Mouse (Mus musculus) neural tube, embryonic 12.5 days (tissue): Measurements from ENCODE around the gene Dnase1l3. TPM values are rescaled to one million over a fixed set of nuclear protein-coding genes. Genes with fewer than 3 reads are reported as not detected.

Experiments used
- ATAC-seq: fragments of 200-750 bp; cut with Nextera tagmentation; 2 replicates; pipeline ENCODE4 v1.8.0; 2017; ENCODE audit warnings: low read depth, mild to moderate bottlenecking, moderate TSS enrichment, moderate library complexity; ENCODE audit not compliant: low FRiP score
- H3K27ac ChIP-seq: fragments of 300-500 bp; sonication (generic); 2 replicates; pipeline ENCODE4 v1.5.1; 2016
- H3K27me3 ChIP-seq: fragments of 300-500 bp; sonication (generic); replicated peaks from 2 replicates; pipeline ENCODE4 v1.6.1; 2016; ENCODE audit warnings: mild to moderate bottlenecking
- H3K36me3 ChIP-seq: fragments of 300-500 bp; sonication (generic); 2 replicates; pipeline ENCODE4 v1.6.1; 2016; ENCODE audit warnings: mild to moderate bottlenecking
- H3K4me1 ChIP-seq: fragments of 300-500 bp; sonication (generic); 2 replicates; pipeline ENCODE4 v1.6.1; 2016
- H3K4me2 ChIP-seq: fragments of 300-500 bp; sonication (generic); replicated peaks from 2 replicates; pipeline ENCODE4 v1.6.1; 2016; ENCODE audit warnings: mild to moderate bottlenecking
- H3K4me3 ChIP-seq: fragments of 300-500 bp; sonication (generic); 2 replicates; pipeline ENCODE4 v1.5.1; 2016
- H3K9ac ChIP-seq: fragments of 300-500 bp; sonication (generic); 2 replicates; pipeline ENCODE4 v1.6.1; 2016; ENCODE audit warnings: mild to moderate bottlenecking
- H3K9me3 ChIP-seq: fragments of 300-500 bp; sonication (generic); 2 replicates; pipeline ENCODE4 v1.6.1; 2016; ENCODE audit warnings: mild to moderate bottlenecking
- WGBS: fragments of 180-500 bp; shearing (Covaris S2); methylation state at CpG from one replicate; pipeline ENCODE4 v1.1.7; 2016; 5-methylcytosine and 5-hydroxymethylcytosine counted together
- polyA plus RNA-seq: library from polyadenylated mRNA; unstranded; fragments of >200 nt; fragmentation: Nextera tagmentation; extraction: Ambion mirVana; gene quantifications from 2 replicates; pipeline ENCODE4 v1.2.1, GENCODE M21; 2016

Gene Dnase1l3
- polyA plus RNA-seq, 1 experiment from 2014 or later: 0.15 TPM

DNA sequence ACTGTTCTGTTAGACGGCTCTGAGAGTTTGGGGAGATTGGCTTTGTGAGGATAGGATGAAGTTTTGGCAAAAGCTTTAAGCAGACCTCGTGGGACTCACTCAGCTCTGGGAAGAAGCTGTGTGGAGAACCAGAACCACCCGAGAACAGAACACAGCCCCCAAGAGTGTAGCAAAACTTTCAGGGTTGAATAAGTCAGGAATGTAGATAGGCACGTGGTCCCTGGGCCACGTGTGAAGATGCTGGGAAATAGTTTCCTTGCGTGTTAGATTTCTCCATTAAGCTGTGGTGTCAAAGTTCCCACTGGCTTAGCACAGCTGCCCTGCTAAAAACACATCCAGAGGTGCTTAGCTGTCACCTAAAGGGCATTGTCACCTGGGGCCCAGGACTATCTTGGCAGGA, 2.2 kb downstream of the Dnase1l3 start:
- Histone ChIP-seq H3K4me2 (no peak overlapping the region), H3K9ac (no peak overlapping the region), H3K27ac (no peak overlapping the region), H3K4me3 (no peak overlapping the region), H3K9me3 (no peaks in the 10 kb centered on the region), H3K36me3 (no peaks in the 10 kb centered on the region), H3K4me1 (no peaks in the 10 kb centered on the region), H3K27me3 (no peaks in the 10 kb centered on the region)
- no peak for ATAC-seq
- 70% methylated on average over 6 of the region's 6 CpGs for WGBS

DNA sequence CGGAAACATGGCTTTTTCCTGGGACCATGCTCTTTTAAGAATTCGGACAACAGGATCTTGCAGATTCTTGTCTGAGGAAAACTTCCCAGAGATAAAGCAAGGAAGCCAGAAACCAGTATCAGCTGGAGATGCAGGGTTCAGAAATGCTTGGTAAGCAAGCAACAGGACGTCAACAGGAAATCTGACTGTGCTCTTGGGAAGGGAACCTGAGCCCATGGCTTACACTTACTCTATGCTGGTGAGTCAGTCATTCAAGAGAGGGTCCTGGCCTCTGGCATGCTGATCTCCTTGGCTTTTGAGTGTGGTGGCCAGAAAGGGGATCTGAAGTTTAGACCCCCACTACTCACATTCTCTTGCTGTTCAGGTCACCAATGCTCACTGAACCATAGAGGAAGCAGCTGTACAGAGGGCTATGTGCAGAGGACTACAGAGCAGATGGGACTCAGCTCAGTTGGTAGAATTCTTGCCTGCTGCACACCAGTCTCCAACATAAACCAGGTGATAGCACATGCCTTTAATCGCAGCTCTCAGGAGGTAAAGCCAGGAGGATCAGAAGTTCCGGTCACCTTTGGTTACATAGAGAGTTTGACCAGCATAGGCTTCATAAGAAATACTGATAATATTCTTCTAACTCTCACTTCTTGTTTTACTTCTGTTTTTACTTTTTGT, 3.1 kb downstream of the Dnase1l3 start:
- H3K4me3 ChIP-seq: no peak overlapping the region
- H3K9ac ChIP-seq: no peak overlapping the region
- H3K9me3 ChIP-seq: no peaks in the 10 kb centered on the region
- H3K27ac ChIP-seq: no peak overlapping the region
- H3K36me3 ChIP-seq: no peaks in the 10 kb centered on the region
- WGBS: 80% methylated on average over 5 of the region's 5 CpGs
- ATAC-seq: no peak
- no peak overlapping the region for H3K4me2 ChIP-seq
- H3K27me3 ChIP-seq: no peaks in the 10 kb centered on the region
- no peaks in the 10 kb centered on the region for H3K4me1 ChIP-seq

DNA sequence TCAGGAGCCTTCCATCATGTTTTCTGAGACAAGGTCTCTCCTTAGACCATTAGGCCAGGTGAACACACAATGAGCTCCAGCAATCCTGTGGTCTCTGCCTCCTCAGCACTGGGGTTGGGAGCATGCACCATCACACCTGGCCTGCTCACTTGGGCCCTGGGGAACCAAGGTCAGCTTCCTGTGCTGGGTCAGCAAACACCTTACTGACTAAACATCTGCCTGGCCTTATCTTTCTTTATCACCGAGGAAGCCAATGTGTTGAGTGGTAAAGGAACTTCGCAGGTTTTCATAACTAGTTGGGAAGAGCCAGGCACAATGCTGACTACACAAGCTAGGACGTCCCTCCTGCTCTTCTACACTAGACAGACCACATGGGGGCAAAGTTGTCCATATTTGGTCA, 4.4 kb downstream of the Dnase1l3 start:
- H3K4me2 ChIP-seq: no peak overlapping the region
- H3K9me3 ChIP-seq: no peaks in the 10 kb centered on the region
- 78% methylated on average over 3 of the region's 3 CpGs for WGBS
- H3K27ac ChIP-seq: no peak overlapping the region
- H3K27me3 ChIP-seq: no peaks in the 10 kb centered on the region
- no peak for ATAC-seq
- H3K9ac ChIP-seq: no peak overlapping the region
- H3K4me1 ChIP-seq: no peaks in the 10 kb centered on the region
- H3K4me3 ChIP-seq: no peak overlapping the region
- no peaks in the 10 kb centered on the region for H3K36me3 ChIP-seq

DNA sequence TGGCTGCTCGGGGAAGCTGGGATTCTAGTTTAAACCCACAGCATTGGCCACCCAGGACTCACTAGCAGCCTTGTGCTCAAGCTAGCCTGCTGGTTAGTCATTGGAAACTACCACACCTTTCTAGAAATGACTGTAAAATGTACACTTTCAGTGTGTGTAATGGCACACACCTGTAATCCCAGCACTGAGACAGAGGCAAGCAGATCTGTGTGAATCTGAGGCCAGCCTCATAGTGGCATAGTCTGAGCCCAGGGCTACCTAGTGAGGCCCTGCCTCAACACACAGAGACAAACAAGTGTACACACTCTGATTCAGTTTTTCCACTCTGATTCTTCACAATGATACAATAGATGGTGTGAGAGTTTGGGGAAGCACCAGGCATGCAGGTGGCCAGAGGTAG, 5.0 kb downstream of the Dnase1l3 start:
- Histone ChIP-seq H3K9ac (no peak overlapping the region), H3K9me3 (no peaks in the 10 kb centered on the region), H3K4me2 (no peak overlapping the region), H3K27ac (no peak overlapping the region), H3K4me1 (no peaks in the 10 kb centered on the region), H3K4me3 (no peak overlapping the region), H3K36me3 (no peaks in the 10 kb centered on the region), H3K27me3 (no peaks in the 10 kb centered on the region)
- 56% methylated on average over 1 of the region's 1 CpGs for WGBS
- ATAC-seq: no peak

DNA sequence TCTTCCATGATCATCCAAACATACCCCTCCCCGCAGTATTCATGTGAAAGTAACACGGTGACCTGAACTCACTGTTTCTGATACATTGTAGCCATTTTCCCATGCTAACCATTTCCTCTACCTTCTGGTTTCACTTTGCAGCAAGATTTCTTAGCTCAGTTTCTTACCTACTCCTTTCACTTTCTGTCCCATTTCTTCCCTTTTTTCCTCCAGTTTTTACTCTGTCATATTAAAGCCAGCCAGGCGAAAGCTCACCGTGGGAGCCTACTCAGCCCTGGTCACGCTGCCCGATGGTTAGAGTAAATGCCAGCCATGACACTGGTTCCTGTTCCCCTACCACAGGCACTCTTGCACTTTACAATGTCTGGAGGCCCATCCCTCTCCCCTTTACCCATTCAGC, 7.5 kb downstream of the Dnase1l3 start:
- 91% methylated on average over 6 of the region's 6 CpGs for WGBS
- no peaks in the 10 kb centered on the region for H3K4me1 ChIP-seq
- ATAC-seq: no peak

DNA sequence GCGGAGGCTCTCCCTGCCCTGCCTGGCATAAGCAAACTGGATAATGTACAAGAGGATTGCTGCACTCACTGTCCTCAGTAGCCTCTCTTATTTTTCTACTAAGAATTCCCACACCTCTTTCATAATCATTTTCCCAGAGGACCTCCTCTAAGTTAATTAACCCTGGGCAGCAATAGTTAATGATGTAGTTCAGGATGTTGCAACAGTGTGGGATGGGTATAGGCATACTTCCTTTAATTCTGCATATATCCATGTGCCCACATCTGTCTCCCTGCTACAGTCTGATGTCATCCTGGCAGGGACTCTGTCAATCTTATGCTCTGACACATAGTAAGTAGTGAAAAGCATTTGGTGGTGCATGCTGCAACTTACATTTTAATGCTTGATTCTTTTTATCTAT, 13.1 kb downstream of the Dnase1l3 start:
- WGBS: 96% methylated on average over 1 of the region's 1 CpGs
- Histone ChIP-seq H3K9ac (no peak overlapping the region), H3K9me3 (no peaks in the 10 kb centered on the region), H3K27me3 (no peaks in the 10 kb centered on the region), H3K4me2 (no peak overlapping the region), H3K4me3 (no peak overlapping the region), H3K4me1 (no peaks in the 10 kb centered on the region), H3K36me3 (no peaks in the 10 kb centered on the region), H3K27ac (no peak overlapping the region)
- ATAC-seq: no peak

More for the DNA sequence above, 7.5 kb downstream of the Dnase1l3 start:
- no peak overlapping the region for H3K9ac ChIP-seq
- H3K27ac ChIP-seq: no peak overlapping the region
- H3K9me3 ChIP-seq: no peaks in the 10 kb centered on the region
- no peak overlapping the region for H3K4me3 ChIP-seq
- no peaks in the 10 kb centered on the region for H3K36me3 ChIP-seq
- H3K4me2 ChIP-seq: no peak overlapping the region
- H3K27me3 ChIP-seq: no peaks in the 10 kb centered on the region

DNA sequence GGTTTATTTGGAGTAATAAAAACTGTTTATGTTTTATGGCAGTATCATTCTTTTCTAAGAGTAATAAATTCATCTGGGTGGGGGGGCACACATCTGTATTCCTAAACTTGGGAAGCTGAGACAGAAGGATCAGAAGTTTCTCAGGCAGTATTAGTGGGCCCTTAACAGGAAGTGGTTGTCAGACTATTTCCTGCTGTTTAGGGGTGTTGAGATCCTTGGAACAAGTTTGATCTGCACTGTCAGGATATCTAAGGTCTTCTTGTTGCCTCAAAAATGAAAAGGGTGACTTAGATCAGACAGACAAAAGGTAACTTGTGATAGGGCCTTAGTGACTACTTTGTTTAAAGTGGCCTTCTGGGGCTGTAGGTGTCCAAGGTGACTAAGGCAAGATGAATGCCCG, 16.2 kb downstream of the Dnase1l3 start:
- 86% methylated on average over 1 of the region's 1 CpGs for WGBS

DNA sequence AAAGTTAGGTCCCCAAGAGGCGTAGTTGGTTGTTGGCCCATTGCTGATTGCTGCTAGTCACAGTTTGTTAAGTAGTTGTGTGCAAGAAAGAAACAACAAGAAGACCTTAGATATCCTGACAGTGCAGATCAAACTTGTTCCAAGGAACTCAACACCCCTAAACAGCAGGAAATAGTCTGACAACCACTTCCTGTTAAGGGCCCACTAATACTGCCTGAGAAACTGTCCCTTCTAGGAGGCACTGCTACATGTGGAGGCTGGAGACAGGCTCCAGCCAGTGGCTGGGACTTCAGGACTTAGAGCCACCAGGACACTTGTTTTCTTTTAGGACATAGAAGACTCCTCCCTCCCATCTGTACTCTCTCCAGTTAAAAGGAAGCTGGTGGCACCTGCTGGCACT, 16.9 kb downstream of the Dnase1l3 start:
- no peak for ATAC-seq
- no peak overlapping the region for H3K27ac ChIP-seq
- H3K9ac ChIP-seq: no peak overlapping the region
- H3K4me2 ChIP-seq: no peak overlapping the region
- no peak overlapping the region for H3K4me3 ChIP-seq
- no peaks in the 10 kb centered on the region for H3K36me3 ChIP-seq
- 100% methylated on average over 1 of the region's 1 CpGs for WGBS
- no peaks in the 10 kb centered on the region for H3K9me3 ChIP-seq
- no peaks in the 10 kb centered on the region for H3K4me1 ChIP-seq
- H3K27me3 ChIP-seq: no peaks in the 10 kb centered on the region

More for the DNA sequence above, 16.2 kb downstream of the Dnase1l3 start:
- no peaks in the 10 kb centered on the region for H3K9me3 ChIP-seq
- H3K9ac ChIP-seq: no peak overlapping the region
- no peaks in the 10 kb centered on the region for H3K27me3 ChIP-seq
- H3K4me1 ChIP-seq: no peaks in the 10 kb centered on the region
- no peak overlapping the region for H3K4me3 ChIP-seq
- no peaks in the 10 kb centered on the region for H3K36me3 ChIP-seq
- no peak overlapping the region for H3K4me2 ChIP-seq
- H3K27ac ChIP-seq: no peak overlapping the region
- no peak for ATAC-seq

DNA sequence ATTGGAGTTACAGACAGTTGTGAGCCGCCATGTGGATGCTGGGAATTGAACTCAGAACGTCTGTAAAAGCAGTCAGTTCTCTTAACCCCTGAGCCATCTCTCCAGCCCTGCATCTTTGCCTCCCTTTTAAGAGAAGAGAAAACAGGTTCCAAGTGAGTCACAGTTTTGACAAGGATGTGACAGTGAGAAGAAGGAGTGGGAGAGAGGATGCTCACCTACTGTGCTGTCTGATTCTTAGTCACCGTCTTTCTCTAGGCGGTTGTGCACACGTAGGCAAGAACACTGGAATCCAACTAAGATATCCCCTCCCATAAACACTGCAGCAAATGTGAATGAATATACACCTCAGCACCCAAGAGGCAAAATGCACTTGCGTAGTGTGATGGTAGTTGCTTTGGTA, 19.2 kb downstream of the Dnase1l3 start:
- H3K9ac ChIP-seq: no peak overlapping the region
- H3K4me2 ChIP-seq: no peak overlapping the region
- H3K4me1 ChIP-seq: no peaks in the 10 kb centered on the region
- H3K36me3 ChIP-seq: no peaks in the 10 kb centered on the region
- no peaks in the 10 kb centered on the region for H3K9me3 ChIP-seq
- no peaks in the 10 kb centered on the region for H3K27me3 ChIP-seq
- H3K4me3 ChIP-seq: no peak overlapping the region
- no peak for ATAC-seq
- no peak overlapping the region for H3K27ac ChIP-seq
- WGBS: 85% methylated on average over 6 of the region's 6 CpGs

DNA sequence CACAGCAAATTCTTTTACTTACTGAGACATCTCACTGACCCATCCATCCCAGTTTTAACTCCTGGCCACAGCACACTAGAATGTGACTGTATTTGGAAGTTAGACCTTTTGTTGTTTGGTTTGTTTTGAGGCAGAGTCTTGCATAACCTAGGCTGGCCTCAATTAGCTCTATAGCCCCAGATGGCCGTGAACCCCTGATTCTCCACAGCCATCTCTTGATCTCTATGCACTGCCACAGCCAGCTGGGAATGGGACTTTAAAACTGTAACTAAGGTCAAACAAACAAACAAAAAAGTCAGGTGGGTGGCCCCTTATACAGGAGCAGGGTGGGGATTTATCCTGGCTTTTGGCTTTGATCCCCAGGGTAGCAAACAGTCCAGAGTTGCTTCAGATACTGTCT, 19.7 kb downstream of the Dnase1l3 start:
- Histone ChIP-seq H3K9ac (no peak overlapping the region), H3K27ac (no peak overlapping the region)
- 77% methylated on average over 1 of the region's 1 CpGs for WGBS

DNA sequence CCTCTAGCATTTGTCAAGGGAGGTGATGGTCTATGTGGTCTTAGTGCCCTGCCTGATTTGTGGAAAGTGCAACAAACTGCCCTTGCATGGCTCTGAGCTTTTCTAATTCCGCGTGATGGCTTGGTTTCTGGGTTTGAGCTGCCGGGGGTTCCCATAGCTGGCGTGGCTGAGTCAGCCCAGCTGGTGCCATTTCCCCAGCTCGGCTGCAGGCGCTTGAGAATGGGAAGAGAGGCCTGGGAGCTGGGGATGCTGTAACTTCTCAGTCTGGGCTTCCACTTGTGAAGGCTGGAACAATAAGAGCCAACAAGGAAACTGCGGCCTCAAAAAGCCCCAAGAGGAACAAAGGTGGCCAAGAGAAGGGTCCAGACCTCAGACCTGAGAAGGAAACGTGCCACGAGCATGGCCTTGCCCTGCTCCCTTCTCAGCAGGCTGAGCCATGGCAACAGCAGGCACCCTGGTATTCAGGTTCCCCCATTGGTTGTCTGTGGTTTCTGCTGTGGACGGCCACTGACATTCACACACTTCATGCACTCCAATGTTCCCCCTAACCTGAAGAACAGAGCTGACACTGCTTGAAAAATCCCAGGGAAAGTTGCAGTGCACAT, 22.4 kb downstream of the Dnase1l3 start:
- H3K4me3 ChIP-seq: no peak overlapping the region
- WGBS: 74% methylated on average over 10 of the region's 10 CpGs
- ATAC-seq: no peak

More for the DNA sequence above, 19.7 kb downstream of the Dnase1l3 start:
- ATAC-seq: no peak
- H3K4me2 ChIP-seq: no peak overlapping the region
- H3K4me1 ChIP-seq: no peaks in the 10 kb centered on the region
- no peak overlapping the region for H3K4me3 ChIP-seq
- no peaks in the 10 kb centered on the region for H3K9me3 ChIP-seq
- H3K36me3 ChIP-seq: no peaks in the 10 kb centered on the region
- no peaks in the 10 kb centered on the region for H3K27me3 ChIP-seq

DNA sequence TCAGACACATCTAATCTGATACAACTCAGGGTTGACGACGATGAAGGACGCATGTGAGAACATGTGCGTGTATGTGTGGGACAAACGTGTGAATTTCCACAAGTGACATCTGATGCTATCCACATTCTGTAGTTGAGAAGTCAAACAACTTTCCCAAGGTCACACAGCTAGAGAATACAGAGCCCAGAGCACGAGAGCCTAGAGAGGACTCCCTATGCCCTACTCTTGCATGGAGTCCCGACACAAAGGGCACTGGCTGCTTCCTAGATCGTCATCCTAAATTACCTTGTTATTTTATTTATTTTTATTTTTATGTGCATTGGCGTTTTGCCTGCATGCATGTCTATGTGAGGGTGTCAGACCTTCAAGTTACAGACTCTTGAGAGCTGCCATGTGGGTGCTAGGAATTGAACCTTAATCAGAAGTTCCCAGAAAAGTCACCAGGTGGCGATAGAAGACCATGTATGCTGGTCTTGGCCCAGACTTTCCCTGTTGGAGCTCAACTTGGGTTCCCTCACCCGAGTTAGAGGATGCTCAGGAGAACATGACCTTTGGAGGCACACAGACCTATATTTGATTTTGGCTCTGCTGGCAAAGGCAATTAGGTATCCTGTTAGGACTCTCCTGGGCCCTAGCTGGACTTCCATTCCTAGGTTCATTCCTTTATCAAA, 30.0 kb downstream of the Dnase1l3 start:
- H3K9ac ChIP-seq: no peak overlapping the region
- H3K4me3 ChIP-seq: no peak overlapping the region
- H3K4me1 ChIP-seq: no peaks in the 10 kb centered on the region
- H3K36me3 ChIP-seq: no peaks in the 10 kb centered on the region
- no peaks in the 10 kb centered on the region for H3K9me3 ChIP-seq
- WGBS: 56% methylated on average over 11 of the region's 11 CpGs
- ATAC-seq: peak; percentile 54
- H3K27me3 ChIP-seq: no peaks in the 10 kb centered on the region
- no peak overlapping the region for H3K27ac ChIP-seq
- H3K4me2 ChIP-seq: no peak overlapping the region

More for the DNA sequence above, 22.4 kb downstream of the Dnase1l3 start:
- no peak overlapping the region for H3K27ac ChIP-seq
- H3K36me3 ChIP-seq: no peaks in the 10 kb centered on the region
- no peaks in the 10 kb centered on the region for H3K9me3 ChIP-seq
- H3K4me2 ChIP-seq: no peak overlapping the region
- no peaks in the 10 kb centered on the region for H3K27me3 ChIP-seq
- H3K4me1 ChIP-seq: no peaks in the 10 kb centered on the region
- no peak overlapping the region for H3K9ac ChIP-seq
